Mouse (Mus musculus) lung, postnatal 25 days (tissue): Measurements from ENCODE around the gene Khsrp.
"Not testable (repeated sequence)": the region's sequence is repeated elsewhere in the genome, so short reads cannot be mapped to it uniquely, and the experiment has no call there.

Experiments used
- DNase-seq: peaks from one replicate; pipeline ENCODE4 v3.0.0; 2022; ENCODE audit warnings: low spot score

Khsrp gene

GRCm38 (mm10) chr17:57030931-57031660 is at the start of gene Khsrp:
TSS of gene Khsrp (minus strand) at chr17:57031522.
- no peak for DNase-seq

DNA sequence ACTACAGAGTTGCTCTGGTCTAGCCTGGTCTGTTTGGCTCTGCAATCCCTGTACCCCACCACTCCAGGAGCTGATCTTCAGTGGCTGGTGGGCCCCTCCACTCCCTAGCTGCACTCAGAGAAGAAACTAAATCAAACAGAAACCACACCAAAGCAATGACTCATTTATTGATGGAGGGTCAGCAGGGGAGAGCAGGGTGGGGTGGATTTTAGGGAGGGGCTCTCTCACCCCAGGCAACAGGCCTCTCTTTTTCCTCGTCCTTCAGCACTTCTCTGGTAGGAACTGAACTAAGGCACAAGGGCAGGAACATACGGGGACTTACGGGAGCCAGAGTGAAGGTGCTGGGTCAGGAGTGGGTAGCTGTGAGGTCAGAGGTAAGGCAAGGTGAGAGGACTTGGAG is 48.6 kb upstream of the Khsrp start:
- no peak for DNase-seq

DNA sequence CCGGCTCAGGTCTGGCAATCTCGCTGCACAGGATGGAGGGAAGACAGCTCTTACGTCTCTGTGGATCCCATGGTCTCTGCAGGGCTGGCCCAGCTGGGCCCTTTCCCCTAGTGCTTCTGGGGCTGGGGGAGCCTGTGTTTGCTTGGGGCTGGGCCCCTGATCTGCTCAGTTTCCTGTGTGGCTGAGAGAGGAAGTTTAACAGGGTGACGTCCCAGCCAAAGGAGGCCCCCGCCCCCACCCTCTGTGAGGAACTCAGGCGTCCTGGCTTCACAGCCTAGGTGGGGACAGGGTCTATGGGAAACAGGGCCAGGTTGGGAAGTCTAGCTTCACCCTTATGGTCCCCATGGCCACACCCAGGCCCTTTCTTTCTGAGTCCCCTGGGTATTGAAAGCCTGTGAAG is 47.0 kb upstream of the Khsrp start, which contains the start of gene Dennd1c:
Gene Dennd1c, minus strand, starts transcription at position 179 of the 400 bp plus-strand sequence.
- no peak for DNase-seq

- DNase-seq, result no peak
Observed at GRCm38 (mm10) chr17:57076916-57077315, 45.6 kb upstream of the Khsrp start.

- DNase-seq, result peak; percentile 48
Observed at GRCm38 (mm10) chr17:57070699-57071098, 39.4 kb upstream of the Khsrp start.

- DNase-seq, result no peak
Observed at GRCm38 (mm10) chr17:57070272-57070671, 39.0 kb upstream of the Khsrp start.

DNA sequence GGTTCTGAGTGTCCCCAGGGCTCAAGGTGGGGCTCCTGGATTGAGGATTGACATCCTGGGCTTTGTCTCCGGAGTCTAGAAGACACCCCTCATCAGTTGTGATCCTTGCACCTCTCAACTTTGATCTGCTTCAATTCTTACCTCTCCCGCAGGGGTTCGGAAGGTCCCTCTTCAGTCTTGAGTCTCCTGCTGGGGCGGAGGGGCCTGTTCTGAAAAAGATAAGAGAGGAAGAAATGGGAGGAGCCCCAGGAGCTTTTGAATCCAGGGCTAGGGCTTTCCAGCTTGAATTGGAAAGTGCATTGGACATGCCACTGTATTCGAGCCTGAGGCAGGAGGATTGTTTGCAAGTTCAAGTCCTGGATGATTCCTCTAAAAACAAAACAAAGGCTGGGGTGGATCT is 35.6 kb upstream of the Khsrp start:
- no peak for DNase-seq

DNA sequence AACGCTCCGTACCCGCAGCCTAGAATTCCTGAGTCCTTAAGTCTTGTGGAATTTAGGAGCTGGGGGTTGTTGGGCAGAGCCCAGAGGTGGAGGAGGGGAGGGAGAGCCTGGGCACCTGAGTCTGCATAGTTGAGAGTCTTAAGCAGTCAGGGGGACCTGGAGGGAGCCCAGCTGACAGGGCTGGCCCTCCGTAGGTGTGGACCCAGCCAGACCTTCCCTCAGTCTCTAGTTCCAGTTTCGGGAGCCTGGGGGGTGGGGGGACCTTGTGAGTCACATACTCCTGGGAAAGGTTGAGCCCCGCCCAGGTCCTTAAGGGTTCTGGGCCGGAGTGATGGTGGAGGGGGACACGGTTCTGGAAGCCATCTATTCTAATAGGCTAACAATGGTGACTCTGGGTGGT is 31.7 kb upstream of the Khsrp start:
- peak; percentile 37 for DNase-seq

DNA sequence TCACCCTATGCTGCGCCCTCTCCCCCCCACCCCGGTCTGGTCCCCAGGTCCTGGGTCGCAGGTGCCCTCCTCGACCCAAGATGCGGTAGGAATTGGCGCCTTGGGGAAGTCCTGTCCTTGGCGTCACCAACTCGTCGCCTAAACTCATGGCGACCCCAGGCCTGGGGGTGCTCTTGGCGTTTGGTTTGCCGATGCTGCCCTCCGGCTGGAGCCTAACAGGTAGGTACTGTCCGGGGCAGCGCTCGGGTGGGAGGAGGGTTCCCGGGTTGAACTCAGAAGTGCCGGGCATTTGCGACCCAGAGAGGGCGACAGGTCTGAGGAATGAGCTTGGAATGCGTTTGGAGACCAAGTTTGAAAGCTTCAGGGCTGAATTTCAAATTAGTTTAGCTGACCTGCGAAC is 31.2 kb upstream of the Khsrp start:
- no peak for DNase-seq

GRCm38 (mm10) chr17:57062011-57062521 is 30.7 kb upstream of the Khsrp start:
- peak; percentile 82 for DNase-seq

DNA sequence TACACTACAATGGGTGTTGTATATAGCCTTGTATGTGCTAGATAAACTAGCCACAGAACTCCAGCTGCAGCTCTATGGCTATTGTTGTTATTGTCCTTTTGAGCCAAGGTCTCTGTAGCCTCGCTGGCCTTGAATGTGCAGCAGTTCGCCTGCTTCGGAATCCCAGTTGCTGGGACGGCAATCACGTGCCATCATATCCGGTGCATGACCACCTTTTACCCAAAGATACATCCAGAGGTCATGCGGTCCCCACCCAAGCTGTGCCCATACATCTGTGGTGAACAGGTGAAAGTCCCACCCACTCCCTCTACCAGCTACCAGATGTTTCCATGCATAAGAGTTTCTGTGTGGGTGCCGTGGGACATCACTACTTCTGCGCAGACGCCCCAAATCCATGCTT is 29.7 kb upstream of the Khsrp start:
- DNase-seq, result no peak

- peak; percentile 97 for DNase-seq
Observed at GRCm38 (mm10) chr17:57060231-57060801, 29.0 kb upstream of the Khsrp start.

DNA sequence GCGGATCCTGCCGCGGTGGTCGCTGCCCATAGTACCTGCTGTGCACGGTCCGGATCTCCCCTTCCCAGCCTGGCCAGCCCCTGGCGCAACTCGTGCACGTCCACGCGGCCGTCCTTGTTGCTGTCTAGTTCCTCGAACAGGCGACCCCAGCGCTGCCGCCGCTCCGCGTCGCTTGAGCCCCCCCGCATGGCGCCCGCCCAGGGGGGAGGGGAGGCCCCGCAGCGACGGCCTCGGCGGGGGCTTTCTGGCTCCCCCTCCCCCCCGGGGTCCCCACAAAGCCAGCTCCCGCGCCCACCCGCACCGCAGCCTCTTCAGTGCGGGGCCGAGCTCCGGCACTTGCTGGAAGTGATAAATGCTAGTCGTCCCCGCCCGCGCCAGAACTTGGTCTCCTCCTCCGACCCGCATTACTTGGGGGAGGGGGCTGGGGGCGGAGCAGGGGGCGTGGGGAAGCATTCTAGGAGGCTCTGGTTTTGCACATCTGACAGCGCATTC is 28.2 kb upstream of the Khsrp start, which contains the start of gene Slc25a23:
Gene Slc25a23, minus strand, starts transcription at position 378 of the 492 bp plus-strand sequence.
- DNase-seq, result peak; percentile 41

DNA sequence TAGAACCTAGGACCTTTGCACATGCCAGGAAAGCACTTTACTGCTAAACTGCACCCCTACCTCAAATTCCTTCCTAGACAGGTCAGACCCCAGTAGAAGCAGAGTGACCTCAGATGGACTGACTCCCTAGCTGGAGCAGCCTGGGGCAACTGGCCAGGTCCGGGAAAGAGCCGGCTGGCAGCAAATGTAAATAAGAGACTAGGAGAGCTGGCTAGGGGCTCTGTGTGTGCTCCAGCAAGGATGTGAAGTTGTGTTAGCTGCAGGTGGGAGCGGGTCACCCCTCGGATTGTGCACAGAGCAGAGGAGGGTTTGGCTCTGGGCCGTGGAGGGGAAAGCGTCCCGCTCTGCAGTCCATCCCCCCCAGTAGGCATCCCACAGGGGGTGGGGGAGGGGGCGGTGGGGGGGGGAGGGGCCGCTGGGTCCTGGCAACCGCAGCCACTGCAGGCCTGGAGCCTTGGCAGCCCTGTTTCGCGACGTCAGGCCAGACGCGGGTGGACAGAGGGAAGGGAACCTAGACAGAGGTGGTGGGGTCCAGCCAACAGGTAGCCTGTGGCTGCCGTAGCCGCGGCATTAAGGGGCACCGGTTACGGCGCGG is 27.7 kb upstream of the Khsrp start, which contains the start of gene Crb3:
Gene Crb3, plus strand, starts transcription at position 215 of the 595 bp plus-strand sequence.
- DNase-seq, result peak; percentile 28

DNA sequence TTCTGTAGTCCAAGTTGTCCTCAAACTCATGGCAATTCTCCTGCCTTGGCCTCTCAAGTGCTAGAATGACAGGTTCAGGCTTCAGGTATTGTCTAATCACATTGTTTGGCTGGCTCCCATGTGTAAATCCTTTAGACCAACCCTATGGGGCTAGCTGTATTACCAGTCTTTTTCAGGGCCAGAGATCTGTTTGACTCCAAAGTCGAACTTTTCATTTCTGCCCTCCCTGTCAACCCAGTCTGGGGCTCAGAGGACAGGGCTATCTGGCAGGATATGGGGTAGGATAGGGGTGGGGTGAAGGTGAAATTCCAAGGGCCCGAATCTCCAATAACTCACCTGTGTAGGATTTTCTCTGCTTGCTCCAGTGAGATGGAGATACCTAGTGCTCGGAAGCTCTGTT is 24.9 kb upstream of the Khsrp start:
- DNase-seq, result no peak

DNA sequence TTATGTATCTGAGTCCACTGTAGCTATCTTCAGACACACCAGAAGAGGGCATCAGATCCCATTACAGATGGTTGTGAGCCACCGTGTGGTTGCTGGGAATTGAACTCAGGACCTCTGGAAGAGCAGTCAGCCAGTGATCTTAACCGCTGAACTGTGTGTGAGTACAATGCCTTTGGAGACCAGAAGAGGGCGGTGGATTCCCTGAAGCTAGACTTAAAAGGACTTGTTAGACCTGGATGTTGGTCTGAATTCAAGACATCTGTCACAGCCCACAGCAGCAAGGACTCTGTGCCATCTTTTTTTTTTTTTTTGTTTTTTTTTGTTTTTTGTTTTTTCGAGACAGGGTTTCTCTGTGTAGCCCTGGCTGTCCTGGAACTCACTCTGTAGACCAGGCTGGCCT is 20.4 kb upstream of the Khsrp start:
- not testable (repeated sequence) for DNase-seq

DNA sequence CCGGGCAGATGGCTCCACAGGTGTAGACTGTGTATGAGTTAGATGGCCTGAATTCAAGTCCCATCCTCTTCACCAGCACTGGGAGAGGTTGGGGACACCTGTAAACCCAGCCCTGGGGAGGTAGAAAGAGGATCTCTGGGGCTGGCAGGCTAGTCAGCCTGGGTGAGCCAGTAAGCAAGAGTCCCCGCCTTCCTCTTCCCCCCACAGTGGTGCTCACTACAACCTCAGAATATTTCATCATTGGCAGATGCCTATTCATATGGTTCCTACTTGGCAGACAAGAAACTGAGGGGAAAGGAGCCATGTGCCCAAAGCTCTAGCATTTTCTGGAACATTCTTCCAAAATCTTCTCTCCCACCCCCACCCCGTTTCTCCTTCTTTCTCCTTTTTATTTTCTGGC is 17.5 kb upstream of the Khsrp start:
- DNase-seq, result no peak

- no peak for DNase-seq
Observed at GRCm38 (mm10) chr17:57047406-57047805, 16.1 kb upstream of the Khsrp start.

DNA sequence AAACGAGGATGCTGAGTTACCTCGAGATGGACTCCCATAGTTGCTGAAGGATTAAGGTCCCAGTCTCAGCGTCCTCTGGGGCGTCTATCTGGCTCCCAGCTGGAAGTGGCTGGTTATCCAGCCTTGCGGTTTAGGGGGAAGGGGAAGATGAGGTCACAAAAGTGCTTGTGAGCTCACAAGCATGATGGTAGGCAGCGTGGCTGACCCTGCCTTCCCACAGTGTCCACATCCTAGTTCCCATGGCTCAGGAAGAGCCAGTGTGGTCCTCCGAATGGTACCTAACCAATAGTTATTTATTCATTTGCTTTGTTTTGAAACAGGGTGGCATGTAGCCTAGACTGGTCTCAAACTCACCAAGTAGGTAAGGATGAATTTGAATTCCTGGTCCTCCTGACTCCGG is 10.2 kb upstream of the Khsrp start, which contains the start of gene Slc25a41:
Gene Slc25a41, minus strand, starts transcription at position 101 of the 400 bp plus-strand sequence.
- no peak for DNase-seq

DNA sequence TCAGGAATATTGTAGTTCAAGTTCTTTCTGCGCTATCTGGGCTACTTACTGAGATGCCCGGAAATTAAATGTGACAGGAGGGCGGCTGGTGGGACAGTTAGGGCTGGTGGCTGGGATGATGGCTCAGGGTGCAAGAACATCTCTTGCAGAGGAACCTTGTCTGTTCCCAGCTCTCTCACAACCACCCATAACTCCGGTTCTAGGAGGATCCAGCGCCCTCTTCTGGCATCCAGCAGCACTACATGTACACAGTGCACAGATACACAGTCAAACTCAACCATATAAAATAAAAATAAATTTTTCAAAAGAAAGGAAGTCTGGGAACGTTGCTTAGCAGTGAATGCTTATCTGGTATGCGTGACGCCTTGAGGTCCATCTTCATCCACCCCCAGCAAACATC is 7.7 kb upstream of the Khsrp start:
- no peak for DNase-seq

GRCm38 (mm10) chr17:57032854-57033253 is 1.5 kb upstream of the Khsrp start:
- no peak for DNase-seq

- peak; percentile 100 for DNase-seq
Observed at GRCm38 (mm10) chr17:57031661-57032420, 519 bp upstream of the Khsrp start.
